Mouse (Mus musculus) heart, postnatal 0 days (tissue): ENCODE measurements around the gene Rad23a.

Source experiments
- CTCF ChIP-seq: IDR thresholded peaks from 2 replicates; pipeline ENCODE4 v1.5.1; 2016; ENCODE audit warnings: antibody characterized with exemption, control low read depth, low read depth
- EP300 ChIP-seq: IDR thresholded peaks from 2 replicates; pipeline ENCODE4 v1.6.1; 2016; ENCODE audit warnings: antibody characterized with exemption, low read depth

DNA sequence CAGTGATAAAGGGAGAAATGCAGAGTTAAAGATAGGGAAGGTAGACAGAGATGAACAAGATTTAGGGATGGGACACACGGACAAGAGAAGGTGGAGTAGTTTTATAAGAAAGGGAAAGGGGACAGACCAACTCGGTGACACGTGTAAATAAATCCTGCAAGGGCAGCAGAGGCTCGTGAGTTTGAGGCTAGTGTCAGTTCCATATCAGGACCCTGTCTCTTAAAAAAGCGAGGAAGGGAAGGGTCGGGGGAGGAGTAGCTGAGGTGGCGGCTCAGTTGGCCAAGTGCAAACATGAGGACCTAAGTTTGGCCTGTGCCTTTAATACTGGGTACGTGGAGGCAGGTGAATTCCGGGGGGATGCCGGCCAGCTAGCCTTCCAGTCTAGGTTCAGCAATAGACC is 29.2 kb downstream of the Rad23a start:
- TF ChIP-seq CTCF = no peak
- TF ChIP-seq EP300 = no peak
